Mouse (Mus musculus) mouse embryonic stem cell (cell line): ENCODE results near the gene Caskin1.

Experiments used
- in situ Hi-C, 2 experiments: fragments of 300-500 bp; cut with MboI; formaldehyde crosslinking; loops; 1 replicate in 1 of 2; 3 replicates in 1 of 2; pipeline ENCODE4 v1.14.3; 2019 to 2020; ENCODE audit warnings: low sequenced_read_pairs in 2 of 2, low pct_unique_long_range_greater_than_20kb in 1 of 2, mixed read lengths in 1 of 2; ENCODE audit not compliant: unreplicated experiment in 1 of 2

Gene Caskin1

GRCm38 (mm10) chr17:24524734-24525133, 36.3 kb downstream of the Caskin1 start:
- in situ Hi-C loops = no loop called here

DNA sequence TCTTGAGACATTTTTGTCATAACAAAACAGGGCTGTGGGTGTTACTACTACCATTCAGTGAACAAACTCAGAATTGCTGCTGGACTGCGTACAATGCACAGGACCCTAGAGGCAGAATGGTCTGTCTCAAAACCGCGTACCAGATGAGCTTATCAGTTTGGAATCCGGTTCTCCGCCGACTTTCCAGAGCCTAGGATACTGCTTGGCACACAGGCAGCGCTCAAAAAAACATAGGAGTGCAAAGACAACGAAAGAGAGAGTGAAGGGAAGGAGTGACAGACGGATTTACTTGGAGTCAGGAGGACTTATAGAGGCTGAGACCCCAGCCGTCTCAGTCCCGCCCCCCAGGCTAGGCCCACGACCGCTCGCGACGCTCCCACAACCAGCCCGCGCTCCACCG, 38.9 kb downstream of the Caskin1 start:
- in situ Hi-C loops = no loop called here

GRCm38 (mm10) chr17:24527723-24528559, 39.5 kb downstream of the Caskin1 start, which contains the start of gene Traf7:
Gene Traf7 (minus strand): TSS chr17:24527938.
- in situ Hi-C loops = no loop called here

DNA sequence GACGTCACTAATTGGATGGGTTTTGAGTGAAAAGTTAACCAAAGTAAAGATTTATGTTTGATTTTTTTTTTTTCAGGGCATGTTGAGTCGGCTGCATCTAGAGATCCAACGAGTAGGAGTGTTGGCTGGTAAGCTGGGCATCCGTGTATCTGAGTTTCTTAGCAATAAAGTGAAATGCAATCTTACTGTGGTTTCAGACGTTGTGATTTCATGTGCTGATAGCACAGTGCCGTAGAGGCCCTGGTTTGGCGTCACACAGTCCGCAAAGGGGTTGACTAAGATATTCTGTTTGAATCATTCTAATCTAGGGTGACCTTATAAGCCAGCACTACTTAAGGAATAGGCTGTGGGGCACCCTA, 40.1 kb downstream of the Caskin1 start:
- in situ Hi-C loops = no loop called here

- in situ Hi-C loops = no loop called here
Measured at GRCm38 (mm10) chr17:24529007-24529451, 40.6 kb downstream of the Caskin1 start.

- in situ Hi-C loops = loop anchor here in 1 of 2 experiments (5.0 kb wide), 1 partner anchor 48 kb away; no protein-coding TSS in a partner anchor
Measured at GRCm38 (mm10) chr17:24529883-24530282, 41.5 kb downstream of the Caskin1 start.

GRCm38 (mm10) chr17:24530361-24531050, 42.1 kb downstream of the Caskin1 start:
- in situ Hi-C loops = loop anchor here in 1 of 2 experiments (5.0 kb wide), 1 partner anchor 48 kb away; no protein-coding TSS in a partner anchor

DNA sequence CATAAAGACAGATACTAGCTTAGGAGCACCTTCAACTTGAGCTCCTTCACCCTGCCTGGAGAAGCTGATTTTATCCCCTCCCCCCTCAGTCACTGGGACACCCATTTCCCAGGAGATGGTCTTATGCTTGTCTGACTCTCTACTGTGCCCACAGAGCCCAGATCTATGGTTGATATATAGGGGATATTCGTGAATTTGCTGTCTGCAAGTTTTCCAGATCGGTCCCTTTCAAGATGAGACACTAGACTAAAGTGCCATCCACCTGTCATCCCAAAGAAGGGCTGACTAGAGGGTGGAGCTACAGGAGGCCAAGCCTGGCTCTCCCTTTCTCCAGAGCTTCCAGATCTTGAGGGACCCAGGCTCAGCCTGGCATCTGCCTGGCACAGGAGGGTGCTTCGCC, 42.7 kb downstream of the Caskin1 start:
- in situ Hi-C loops = loop anchor here in 1 of 2 experiments (5.0 kb wide), 1 partner anchor 49 kb away; no protein-coding TSS in a partner anchor

DNA sequence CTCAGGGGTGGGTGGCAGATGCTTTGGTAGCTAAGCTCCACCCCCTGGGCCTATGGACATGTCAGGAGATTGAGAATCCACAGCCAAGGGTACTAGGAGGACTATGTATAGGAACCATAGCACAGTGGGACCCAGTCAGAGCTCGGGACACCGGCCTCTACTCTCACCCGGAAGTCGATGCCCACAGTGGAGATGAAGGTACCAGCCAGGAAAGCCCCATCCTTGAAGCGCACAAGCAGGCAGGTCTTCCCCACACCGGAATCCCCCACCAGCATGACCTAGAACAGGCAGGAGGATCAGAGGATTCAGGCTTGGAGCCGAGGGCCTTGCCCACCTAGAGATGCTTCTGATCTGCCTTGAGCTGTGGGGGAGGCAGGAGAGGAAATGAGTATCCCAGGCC, 43.6 kb downstream of the Caskin1 start:
- in situ Hi-C loops = loop anchor here in 1 of 2 experiments (5.0 kb wide), 1 partner anchor 50 kb away; no protein-coding TSS in a partner anchor

- in situ Hi-C loops = loop anchor here in 1 of 2 experiments (5.0 kb wide), 1 partner anchor 51 kb away; no protein-coding TSS in a partner anchor
Measured at GRCm38 (mm10) chr17:24533099-24533992, 44.9 kb downstream of the Caskin1 start.

GRCm38 (mm10) chr17:24534160-24534718, 45.8 kb downstream of the Caskin1 start, which contains the start of gene Rab26:
Gene Rab26 (minus strand): TSS chr17:24534210.
- in situ Hi-C loops = loop anchor here in 1 of 2 experiments (5.0 kb wide), 1 partner anchor 52 kb away; no protein-coding TSS in a partner anchor

DNA sequence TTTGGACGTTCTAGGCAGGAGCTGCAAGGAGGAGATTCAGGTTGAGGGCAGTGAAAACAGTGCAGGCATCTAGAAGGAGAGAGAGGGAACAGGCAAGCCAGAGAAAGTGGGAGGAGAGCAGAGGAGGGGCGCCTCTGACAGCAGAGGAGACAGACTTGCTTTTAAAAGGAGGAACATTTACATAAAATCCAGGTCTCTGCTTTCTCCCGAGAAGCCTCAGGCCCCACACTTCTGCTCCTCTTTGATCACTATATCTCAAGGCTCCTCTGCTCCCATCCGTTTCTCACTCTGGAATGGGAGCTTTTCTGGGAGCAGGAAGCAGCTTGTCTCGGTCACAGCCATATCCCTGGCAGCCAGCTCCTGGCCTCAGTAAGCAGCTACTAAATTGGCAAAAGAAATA, 46.9 kb downstream of the Caskin1 start:
- in situ Hi-C loops = no loop called here

DNA sequence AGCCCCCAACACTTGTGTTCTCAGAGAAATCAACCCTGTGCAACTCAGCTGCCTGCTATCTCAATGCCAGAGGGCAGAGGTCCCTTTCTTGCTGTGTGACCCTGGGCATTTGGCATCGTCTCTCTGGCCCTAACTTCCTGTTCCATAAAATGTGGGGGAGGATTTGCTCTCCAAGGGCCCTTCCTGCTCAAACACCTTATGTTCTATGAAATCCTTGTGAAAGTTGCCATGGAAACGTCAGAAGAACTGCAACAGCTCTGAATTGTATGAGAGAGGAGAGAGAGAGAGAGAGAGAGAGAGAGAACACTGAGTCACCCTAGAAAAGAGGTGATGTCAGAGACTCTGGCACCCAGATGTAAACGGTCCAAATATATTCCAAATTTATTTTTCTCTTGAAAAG, 49.1 kb downstream of the Caskin1 start:
- in situ Hi-C loops = no loop called here

- in situ Hi-C loops = no loop called here
Measured at GRCm38 (mm10) chr17:24538950-24539349, 50.5 kb downstream of the Caskin1 start.

DNA sequence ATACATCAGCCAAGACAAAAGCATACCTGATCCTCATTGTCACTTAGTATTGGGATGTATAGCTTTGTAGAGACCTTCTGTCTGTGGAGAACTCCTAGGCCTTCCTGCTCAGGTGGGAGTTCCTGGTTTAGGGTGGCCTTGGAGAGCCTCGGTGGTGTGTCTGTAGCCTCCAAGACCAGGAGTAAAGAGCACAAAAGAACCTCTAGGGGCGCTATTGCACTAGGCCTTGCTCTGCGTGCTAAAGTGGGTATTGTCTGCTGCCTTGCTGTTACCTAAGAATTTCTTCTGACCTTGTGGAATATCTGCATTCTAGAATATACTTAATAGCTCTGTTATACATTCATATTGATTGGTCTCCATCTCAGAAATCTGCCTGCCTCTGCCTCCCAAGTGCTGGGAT, 52.0 kb downstream of the Caskin1 start:
- in situ Hi-C loops = no loop called here

- in situ Hi-C loops = no loop called here
Measured at GRCm38 (mm10) chr17:24544613-24545012, 56.2 kb downstream of the Caskin1 start.

DNA sequence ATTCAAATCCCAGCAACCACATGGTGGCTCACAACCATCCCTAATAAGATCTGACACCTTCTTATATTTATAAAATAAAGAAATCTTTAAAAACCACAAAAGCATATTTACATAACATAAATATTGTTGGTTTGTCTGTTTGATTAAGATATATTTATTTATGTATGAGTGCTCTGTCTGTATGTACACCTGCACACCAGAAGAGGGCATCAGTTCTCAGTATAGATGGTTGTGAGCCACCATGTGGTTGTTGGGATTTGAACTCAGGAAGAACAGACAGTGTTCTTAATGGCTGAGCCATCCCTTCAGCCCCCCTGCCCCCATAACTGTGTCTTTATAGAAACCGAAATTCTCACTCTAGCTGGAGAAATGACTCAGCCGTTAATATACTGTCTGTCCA, 56.8 kb downstream of the Caskin1 start:
- in situ Hi-C loops = no loop called here

DNA sequence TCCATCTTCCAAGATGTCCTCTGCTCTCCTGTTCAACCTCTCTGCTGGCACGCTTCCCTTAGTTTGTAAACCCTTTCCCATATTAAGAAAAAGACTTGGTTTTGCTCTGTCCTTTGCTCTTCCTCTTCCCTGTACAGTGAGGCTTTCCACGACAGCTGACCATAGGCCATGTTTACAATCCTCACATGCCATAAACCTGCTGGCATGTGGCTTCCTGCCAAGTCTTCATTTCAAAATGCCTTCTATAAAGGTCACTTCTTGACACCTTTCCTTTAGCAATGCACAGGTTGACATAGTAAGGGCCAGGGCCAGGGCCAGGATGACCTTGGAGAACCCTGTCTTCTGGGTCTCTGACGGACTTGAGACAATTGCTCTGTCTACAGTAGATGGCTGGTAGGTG, 57.8 kb downstream of the Caskin1 start:
- in situ Hi-C loops = no loop called here
